Mouse (Mus musculus): ENCODE results near the gene Efcab12.

DNA sequence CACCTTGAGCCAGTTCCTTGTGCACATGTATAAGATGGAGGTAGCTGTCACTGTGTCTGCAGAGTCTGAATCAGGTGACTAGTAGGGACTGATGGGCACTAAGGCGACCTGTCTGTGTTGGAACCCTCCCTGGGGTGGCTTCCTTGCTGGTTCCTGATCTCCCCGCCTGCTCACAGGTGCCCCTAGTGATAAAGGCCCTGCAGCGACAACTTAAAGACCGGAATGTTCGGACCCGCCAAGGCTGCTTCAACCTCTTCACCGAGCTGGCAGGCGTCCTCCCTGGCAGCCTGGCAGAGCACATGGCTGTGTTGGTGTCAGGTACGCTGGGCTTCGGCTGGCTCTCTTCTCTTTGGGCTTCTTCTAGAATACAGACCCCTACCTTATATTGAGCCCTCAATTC is 47.2 kb downstream of the Efcab12 start:
- TF ChIP-seq POLR2A (IDR thresholded peaks at IDR 0.05; ENCODE audit: low read depth, low read length): no peak
- no peak for TF ChIP-seq ELF1 (IDR thresholded peaks at IDR 0.05; ENCODE audit: low read depth, low read length)
- TF ChIP-seq SIN3A (IDR thresholded peaks at IDR 0.05; ENCODE audit: low read length): no peak
- no peak for TF ChIP-seq KAT2A (IDR thresholded peaks at IDR 0.05; ENCODE audit: insufficient replicate concordance, low read length)
- TF ChIP-seq USF1 (IDR thresholded peaks at IDR 0.05; ENCODE audit: low read depth, low read length): no peak
- TF ChIP-seq CTCF (conservative IDR thresholded peaks at IDR 0.05 in 1 of 2, IDR thresholded peaks at IDR 0.05 in 1 of 2; ENCODE audit: low read depth in 2 of 2, low read length in 2 of 2): no peak
- TF ChIP-seq MAZ (IDR thresholded peaks at IDR 0.05; ENCODE audit: low read depth, low read length): no peak
- no peak for TF ChIP-seq MEF2A (IDR thresholded peaks at IDR 0.05; ENCODE audit: borderline replicate concordance, low read depth, low read length)
- TF ChIP-seq JUN (IDR thresholded peaks at IDR 0.05; ENCODE audit: insufficient read depth, low read depth, low read length): no peak
- no peak for TF ChIP-seq USF2 (conservative IDR thresholded peaks at IDR 0.05; ENCODE audit: low read depth, low read length)
- TF ChIP-seq JUND (conservative IDR thresholded peaks at IDR 0.05; ENCODE audit: low read depth, low read length): no peak

Data from CH12.LX (cell line).